Mouse (Mus musculus) liver, postnatal 0 days (tissue): Measurements from ENCODE around the gene Btbd6. TPM values are rescaled to one million over a fixed set of nuclear protein-coding genes. Genes with fewer than 3 reads are reported as not detected.

ENCODE experiments used
- ATAC-seq: fragments of 200-750 bp; cut with Nextera tagmentation; 2 replicates; pipeline ENCODE4 v1.8.0; 2017; ENCODE audit warnings: mild to moderate bottlenecking, moderate library complexity
- DNase-seq: peaks from one replicate; pipeline ENCODE4 v3.0.0-alpha.2; 2016
- H3K27ac ChIP-seq: fragments of 300-500 bp; sonication (generic); 2 replicates; pipeline ENCODE4 v1.5.1; 2014; ENCODE audit warnings: antibody characterized with exemption, moderate library complexity, mild to moderate bottlenecking, low read depth
- H3K27me3 ChIP-seq: fragments of 300-500 bp; sonication (generic); 2 replicates; pipeline ENCODE4 v1.6.1; 2014; ENCODE audit warnings: low read length, control low read depth, mixed read lengths; ENCODE audit not compliant: insufficient read depth
- H3K36me3 ChIP-seq: fragments of 300-500 bp; sonication (generic); replicated peaks from 2 replicates; pipeline ENCODE4 v1.6.1; 2014; ENCODE audit warnings: mild to moderate bottlenecking, control low read depth, low read length, moderate library complexity, mixed read lengths; ENCODE audit not compliant: insufficient read depth
- H3K4me1 ChIP-seq: fragments of 300-500 bp; sonication (generic); 2 replicates; pipeline ENCODE4 v1.6.1; 2014; ENCODE audit warnings: antibody characterized with exemption, mild to moderate bottlenecking, control low read depth; ENCODE audit not compliant: insufficient read depth
- H3K4me2 ChIP-seq: fragments of 300-500 bp; sonication (generic); 2 replicates; pipeline ENCODE4 v1.6.1; 2014; ENCODE audit warnings: low read depth, mild to moderate bottlenecking, low read length, moderate library complexity, mixed read lengths
- H3K4me3 ChIP-seq: fragments of 300-500 bp; sonication (generic); 2 replicates; pipeline ENCODE4 v1.5.1; 2014; ENCODE audit warnings: low read depth, low read length
- H3K9ac ChIP-seq: fragments of 300-500 bp; sonication (generic); replicated peaks from 2 replicates; pipeline ENCODE4 v1.6.1; 2014; ENCODE audit warnings: mild to moderate bottlenecking, moderate library complexity
- H3K9me3 ChIP-seq: fragments of 300-500 bp; sonication (generic); 2 replicates; pipeline ENCODE4 v1.6.1; 2016; ENCODE audit warnings: mild to moderate bottlenecking, control low read depth, low read length, mixed read lengths
- CTCF ChIP-seq: sonication (generic); IDR thresholded peaks from 2 replicates; pipeline ENCODE4 v1.5.1; 2016; ENCODE audit warnings: antibody characterized with exemption, low read depth
- EP300 ChIP-seq: IDR thresholded peaks from 2 replicates; pipeline ENCODE4 v1.6.1; 2016; ENCODE audit warnings: antibody characterized with exemption, low read depth, mild to moderate bottlenecking
- whole genome bisulfite sequencing: fragments of 180-500 bp; shearing (Covaris S2); extraction: QIAGEN DNeasy Blood & Tissue Kit; methylation state at CpG from one replicate; pipeline ENCODE4 v1.1.7; 2014; ENCODE audit not compliant: insufficient replicate concordance; 5-methylcytosine and 5-hydroxymethylcytosine counted together
- polyA plus RNA-seq: library from polyadenylated mRNA; unstranded; fragments of >200 nt; fragmentation: Nextera tagmentation; extraction: Ambion mirVana; gene quantifications from 2 replicates; pipeline ENCODE4 v1.2.1, GENCODE M21; 2015

Gene Btbd6
- polyA plus RNA-seq, 1 experiment from 2014 or later: 4.1 TPM

DNA sequence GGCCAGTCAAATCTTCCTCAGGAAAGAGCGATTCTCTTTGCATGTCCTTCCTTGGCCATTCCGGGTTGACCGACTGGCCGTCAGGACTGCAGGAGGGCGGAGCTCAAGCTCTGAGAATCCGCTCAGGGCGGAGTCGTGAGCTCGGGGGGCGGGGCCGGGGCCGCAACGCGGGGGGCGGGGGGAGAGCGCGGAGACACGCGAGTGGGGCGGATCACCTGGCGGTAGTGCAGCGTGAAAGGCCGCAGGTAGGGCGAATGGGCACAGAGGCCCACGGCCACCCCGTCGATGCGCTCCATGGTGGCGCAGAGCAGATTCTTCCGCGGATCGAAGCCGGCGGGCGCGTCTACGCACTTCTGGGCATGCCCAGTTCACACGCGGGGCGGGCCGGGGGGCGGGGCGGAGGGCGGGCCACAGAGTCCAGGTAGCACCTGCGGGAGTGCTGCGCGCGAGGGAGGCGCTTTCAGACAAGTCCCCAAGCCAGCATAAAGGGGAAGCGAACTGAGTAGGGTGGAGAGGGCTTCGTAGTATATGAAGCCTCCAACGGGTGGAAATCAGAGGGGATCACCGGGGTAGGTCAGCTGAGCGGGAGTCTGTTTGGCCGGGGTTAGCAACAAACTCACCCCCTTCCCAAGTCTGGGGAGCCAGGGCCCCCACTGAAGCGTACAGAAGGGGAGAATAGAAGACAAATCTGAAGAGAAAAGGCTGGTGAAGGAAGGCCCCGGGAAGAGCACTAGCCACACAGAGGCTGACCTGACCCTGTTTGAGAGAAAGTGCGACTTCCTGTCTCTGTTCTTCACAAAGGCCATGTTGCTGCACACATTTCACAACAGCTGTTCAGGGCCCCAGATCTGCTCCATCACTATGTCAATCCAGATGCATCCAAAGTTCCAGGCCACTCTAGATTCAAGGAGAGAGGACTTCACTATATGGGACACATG lies 34.2 kb upstream of the Btbd6 start, which contains the start of gene Nudt14:
Gene Nudt14 (minus strand): TSS at position 349 of the 938 bp plus-strand sequence.
- Histone ChIP-seq H3K27ac (peak within 1 kb of the TSS; percentile 83), H3K4me3 (peak within 1 kb of the TSS; percentile 66), H3K36me3 (no peaks in the 10 kb centered on the region), H3K9me3 (no peaks in the 10 kb centered on the region), H3K9ac (peak within 1 kb of the TSS; percentile 73), H3K4me1 (peaks cover 13% of the 10 kb centered on the region), H3K27me3 (no peaks in the 10 kb centered on the region), H3K4me2 (peak within 1 kb of the TSS; percentile 77)
- WGBS: 1% methylated on average over 57 of the region's 58 CpGs
- ATAC-seq (peak; percentile 93), DNase-seq (peak; percentile 88)
- TF ChIP-seq EP300 (no peak), CTCF (no peak)

DNA sequence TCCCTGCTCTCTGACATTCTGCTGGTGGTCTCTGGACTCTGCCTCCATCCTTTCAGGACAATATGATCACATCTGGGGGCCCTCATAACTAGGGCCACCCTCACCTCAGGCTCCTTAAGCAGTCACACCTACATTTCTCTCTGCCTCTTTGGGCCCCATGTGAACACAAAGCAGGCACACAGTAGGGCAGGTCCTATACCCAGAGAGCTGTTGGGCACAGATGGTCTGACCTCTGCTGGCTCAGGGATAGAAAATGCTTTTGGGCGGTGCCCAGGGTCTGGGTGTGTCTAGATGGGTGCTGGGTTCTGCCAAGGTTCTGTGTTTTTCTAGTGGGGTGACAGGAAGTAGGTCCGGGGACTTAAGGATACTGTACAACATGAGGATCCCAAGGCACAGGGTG lies 32.6 kb upstream of the Btbd6 start:
- H3K9me3 ChIP-seq: no peaks in the 10 kb centered on the region
- no peak for ATAC-seq
- H3K27ac ChIP-seq: no peak overlapping the region
- H3K27me3 ChIP-seq: peaks cover 4% of the 10 kb centered on the region; the same call in 1 of the 2 replicates
- no peaks in the 10 kb centered on the region for H3K36me3 ChIP-seq
- H3K4me1 ChIP-seq: peaks cover 13% of the 10 kb centered on the region
- H3K4me3 ChIP-seq: no peak overlapping the region
- TF ChIP-seq EP300 (no peak), CTCF (no peak)
- no peak overlapping the region for H3K4me2 ChIP-seq
- no peak overlapping the region for H3K9ac ChIP-seq
- 84% methylated on average over 2 of the region's 2 CpGs for WGBS
- no peak for DNase-seq

DNA sequence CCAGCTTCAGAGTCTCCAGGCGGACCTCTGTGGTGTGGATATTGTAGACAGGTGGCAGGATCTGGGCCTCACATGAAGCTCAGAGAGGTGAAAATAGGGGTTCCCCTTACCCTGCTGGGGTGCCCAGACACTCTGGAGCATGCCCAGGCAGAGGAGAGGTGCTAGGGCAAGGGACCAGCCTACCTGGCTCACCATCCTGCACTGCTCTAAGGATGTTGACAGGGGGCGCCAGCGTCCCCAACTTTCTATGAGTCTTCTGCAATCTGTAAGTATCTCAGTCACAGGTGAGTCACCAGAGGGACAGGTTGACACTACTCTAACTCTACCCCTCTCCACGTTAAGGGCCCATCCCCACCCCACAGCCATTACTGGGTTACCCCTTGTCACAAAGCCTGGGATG lies 29.0 kb upstream of the Btbd6 start:
- H3K4me3 ChIP-seq: no peak overlapping the region
- no peaks in the 10 kb centered on the region for H3K36me3 ChIP-seq
- ATAC-seq (no peak), DNase-seq (peak; percentile 50)
- TF ChIP-seq CTCF (peak; percentile 60), EP300 (no peak)
- no peak overlapping the region for H3K27ac ChIP-seq
- peaks cover 30% of the 10 kb centered on the region for H3K27me3 ChIP-seq
- H3K9me3 ChIP-seq: no peaks in the 10 kb centered on the region
- peaks cover 16% of the 10 kb centered on the region for H3K4me1 ChIP-seq
- WGBS: 25% methylated on average over 4 of the region's 4 CpGs
- H3K9ac ChIP-seq: no peak overlapping the region
- no peak overlapping the region for H3K4me2 ChIP-seq

DNA sequence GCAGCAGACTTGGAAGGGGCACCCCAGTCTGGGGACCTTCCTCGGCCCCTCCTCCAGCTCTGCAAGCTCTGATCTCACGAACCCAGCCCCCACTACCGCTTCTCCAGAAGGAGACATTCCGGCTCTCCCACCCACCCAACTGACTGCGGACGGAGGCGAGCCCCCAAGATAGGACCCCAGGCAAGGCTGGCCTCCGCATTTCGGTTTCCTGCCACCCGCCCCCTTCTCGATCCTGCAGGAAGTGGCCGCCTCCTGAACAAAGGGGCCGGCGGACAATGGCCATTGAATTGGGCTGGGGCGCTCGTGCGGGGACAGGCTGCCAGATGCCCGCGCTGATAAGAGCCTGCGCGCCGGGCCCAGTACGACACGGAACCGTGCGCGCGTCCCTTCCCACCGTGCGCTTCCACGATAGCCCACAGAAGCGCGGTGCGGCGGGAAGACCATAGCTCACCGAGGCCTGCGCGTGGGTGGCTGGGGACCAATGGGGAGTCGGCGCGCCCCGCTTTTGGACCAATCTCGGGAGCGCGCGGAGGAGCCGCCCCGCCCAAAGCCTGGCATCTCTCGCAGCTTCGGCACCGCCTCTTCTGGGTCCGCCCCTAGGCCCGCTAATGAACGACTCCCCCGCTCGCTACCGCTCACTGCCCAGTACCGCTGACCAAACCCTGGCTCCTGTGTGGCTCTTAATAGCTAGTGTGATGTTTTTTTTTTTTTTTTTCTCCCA lies 26.1 kb upstream of the Btbd6 start:
- no peak overlapping the region; the same call in 1 of the 2 replicates for H3K27ac ChIP-seq
- H3K9ac ChIP-seq: peak overlapping the region; percentile 54
- TF ChIP-seq EP300 (no peak), CTCF (no peak)
- peak overlapping the region; percentile 96 for H3K4me2 ChIP-seq
- H3K27me3 ChIP-seq: peaks cover 30% of the 10 kb centered on the region
- under 1% methylated on average over 58 of the region's 58 CpGs for WGBS
- DNase-seq (peak; percentile 82), ATAC-seq (peak; percentile 79)
- peaks cover 15% of the 10 kb centered on the region for H3K4me1 ChIP-seq
- no peaks in the 10 kb centered on the region for H3K36me3 ChIP-seq
- peak overlapping the region; percentile 58 for H3K4me3 ChIP-seq
- no peaks in the 10 kb centered on the region for H3K9me3 ChIP-seq

DNA sequence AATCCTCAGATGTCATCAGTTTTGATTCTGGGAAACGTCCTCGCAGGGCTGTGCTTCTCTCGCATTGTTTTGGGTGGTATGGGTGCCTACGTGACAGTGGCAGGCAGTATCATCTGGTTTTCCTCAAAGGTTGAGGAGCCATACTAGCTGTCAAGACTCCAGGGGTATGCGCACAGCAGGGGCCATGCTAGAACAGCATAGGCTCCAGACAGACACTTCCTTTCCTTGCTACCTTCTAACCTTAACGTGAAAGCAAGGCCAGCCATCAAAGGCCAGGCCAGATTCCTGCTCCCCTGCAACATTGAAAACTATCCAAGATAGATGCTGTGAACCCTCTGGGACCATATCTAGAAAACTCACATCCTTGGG lies 25.5 kb upstream of the Btbd6 start:
- Histone ChIP-seq H3K4me2 (peak overlapping the region; percentile 96), H3K36me3 (no peaks in the 10 kb centered on the region), H3K9me3 (no peaks in the 10 kb centered on the region), H3K27ac (no peak overlapping the region; the same call in 1 of the 2 replicates), H3K27me3 (peaks cover 30% of the 10 kb centered on the region), H3K4me1 (peaks cover 15% of the 10 kb centered on the region), H3K4me3 (peak overlapping the region; percentile 58), H3K9ac (peak overlapping the region; percentile 54; the same call in 1 of the 2 replicates)
- TF ChIP-seq CTCF (no peak), EP300 (no peak)
- DNase-seq (no peak), ATAC-seq (no peak)
- 16% methylated on average over 6 of the region's 6 CpGs for WGBS

DNA sequence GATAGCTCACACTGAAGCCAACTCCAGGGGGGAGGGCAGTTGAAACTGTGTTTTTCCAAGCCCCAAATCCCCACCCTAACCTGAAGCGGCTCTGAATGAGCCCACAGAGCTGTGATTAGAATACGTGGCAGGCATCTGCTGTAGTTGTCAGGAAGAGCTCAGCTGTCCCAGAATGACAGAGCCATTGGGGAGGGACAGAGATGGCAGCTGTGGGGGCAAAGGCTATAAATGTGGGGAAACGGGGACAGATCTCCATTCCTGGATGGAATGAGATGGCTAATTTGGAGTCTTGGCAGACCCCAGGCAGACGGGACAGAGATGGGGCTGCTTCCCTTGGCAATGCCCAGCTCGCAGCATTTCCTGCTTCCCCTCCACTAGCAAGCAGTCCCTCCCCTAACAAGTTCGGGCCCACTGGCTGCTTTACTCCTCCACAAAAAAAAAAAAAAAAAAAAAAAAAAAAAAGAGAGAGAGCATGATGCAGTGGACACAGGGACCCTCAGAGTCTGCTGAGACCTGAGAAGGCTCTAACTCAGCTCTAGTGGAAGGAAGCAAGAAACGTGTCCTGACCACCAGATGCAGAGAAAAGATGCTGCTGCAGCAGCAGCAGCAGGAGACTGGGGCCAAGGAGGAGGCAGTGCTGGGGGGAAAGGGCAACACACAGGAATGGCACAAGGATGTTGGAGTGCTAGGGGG lies 25.0 kb upstream of the Btbd6 start:
- H3K27ac ChIP-seq: no peak overlapping the region
- no peaks in the 10 kb centered on the region for H3K9me3 ChIP-seq
- ATAC-seq (no peak), DNase-seq (no peak)
- 17% methylated on average over 7 of the region's 7 CpGs for WGBS
- peaks cover 30% of the 10 kb centered on the region for H3K27me3 ChIP-seq
- H3K9ac ChIP-seq: no peak overlapping the region
- no peaks in the 10 kb centered on the region for H3K36me3 ChIP-seq
- H3K4me2 ChIP-seq: no peak overlapping the region; the same call in 1 of the 2 replicates
- peaks cover 15% of the 10 kb centered on the region for H3K4me1 ChIP-seq
- no peak overlapping the region for H3K4me3 ChIP-seq
- TF ChIP-seq CTCF (no peak), EP300 (no peak)
